Mouse (Mus musculus) forebrain, embryonic 14.5 days (tissue): ENCODE measurements around the gene Ass1. TPM values are rescaled to one million over a fixed set of nuclear protein-coding genes. Genes with fewer than 3 reads are reported as not detected.

Source experiments
- ATAC-seq: fragments of 200-750 bp; cut with Nextera tagmentation; 2 replicates; pipeline ENCODE4 v1.8.0; 2017; ENCODE audit warnings: mild to moderate bottlenecking, moderate library complexity
- DNase-seq: peaks from one replicate; pipeline ENCODE4 v3.0.0-alpha.2; 2015; ENCODE audit warnings: low spot score
- H3K27ac ChIP-seq: fragments of 300-500 bp; sonication (generic); 2 replicates; pipeline ENCODE4 v1.5.1; 2014; ENCODE audit warnings: low read depth, mild to moderate bottlenecking, control low read depth, low read length, moderate library complexity
- H3K27me3 ChIP-seq: fragments of 300-500 bp; sonication (generic); replicated peaks from 2 replicates; pipeline ENCODE4 v1.6.1; 2014; ENCODE audit warnings: low read length, control low read depth, mixed read lengths; ENCODE audit not compliant: control insufficient read depth, insufficient read depth
- H3K36me3 ChIP-seq: fragments of 300-500 bp; sonication (generic); 2 replicates; pipeline ENCODE4 v1.6.1; 2014; ENCODE audit warnings: low read length, control low read depth; ENCODE audit not compliant: control insufficient read depth, insufficient read depth
- H3K4me1 ChIP-seq: fragments of 300-500 bp; sonication (generic); 2 replicates; pipeline ENCODE4 v1.6.1; 2014; ENCODE audit warnings: antibody characterized with exemption, low read length, control low read depth; ENCODE audit not compliant: control insufficient read depth, insufficient read depth
- H3K4me2 ChIP-seq: fragments of 300-500 bp; sonication (generic); 2 replicates; pipeline ENCODE4 v1.6.1; 2014; ENCODE audit warnings: mild to moderate bottlenecking, control low read depth, low read length
- H3K4me3 ChIP-seq: fragments of 300-500 bp; sonication (generic); 2 replicates; pipeline ENCODE4 v1.5.1; 2014; ENCODE audit warnings: low read depth, low read length, control low read depth
- H3K9ac ChIP-seq: fragments of 300-500 bp; sonication (generic); 2 replicates; pipeline ENCODE4 v1.6.1; 2014; ENCODE audit warnings: mild to moderate bottlenecking, low read length, control low read depth, moderate library complexity
- H3K9me3 ChIP-seq: fragments of 300-500 bp; sonication (generic); replicated peaks from 2 replicates; pipeline ENCODE4 v1.6.1; 2016; ENCODE audit warnings: low read length, control low read depth, mixed read lengths; ENCODE audit not compliant: control insufficient read depth
- WGBS: fragments of 180-500 bp; shearing (Covaris S2); extraction: QIAGEN DNeasy Blood & Tissue Kit; methylation state at CpG from one replicate; pipeline ENCODE4 v1.1.7; 2014; 5-methylcytosine and 5-hydroxymethylcytosine counted together
- polyA plus RNA-seq: library from polyadenylated mRNA; unstranded; fragments of >200 nt; fragmentation: Nextera tagmentation; extraction: Ambion mirVana; gene quantifications from 2 replicates; pipeline ENCODE4 v1.2.1, GENCODE M21; 2014

Ass1 gene
- polyA plus RNA-seq = 6.3 and 6.9 TPM in 2 replicates

- WGBS = under 1% methylated on average over 48 of the region's 49 CpGs
- Histone ChIP-seq H3K9ac (peak within 1 kb of the TSS; percentile 52), H3K27me3 (peaks cover 36% of the 10 kb centered on the region), H3K4me3 (peak within 1 kb of the TSS; percentile 38), H3K27ac (no peak within 1 kb of the TSS), H3K9me3 (no peaks in the 10 kb centered on the region), H3K36me3 (no peaks in the 10 kb centered on the region), H3K4me1 (peaks cover 8% of the 10 kb centered on the region; the same call in 1 of the 2 replicates), H3K4me2 (peak within 1 kb of the TSS; percentile 80)
- ATAC-seq (peak; percentile 58), DNase-seq (peak; percentile 53)
These were observed at the start of gene Ass1 for GRCm38 (mm10) chr2:31469931-31470682. Gene Ass1 (plus strand): TSS chr2:31470207.

- ATAC-seq (no peak), DNase-seq (no peak)
- Histone ChIP-seq H3K4me2 (no peak overlapping the region), H3K9ac (no peak overlapping the region), H3K36me3 (no peaks in the 10 kb centered on the region), H3K27me3 (no peaks in the 10 kb centered on the region), H3K27ac (no peak overlapping the region), H3K4me3 (no peak overlapping the region), H3K4me1 (no peaks in the 10 kb centered on the region), H3K9me3 (no peaks in the 10 kb centered on the region)
- 78% methylated on average over 6 of the region's 6 CpGs for WGBS
These were observed 49.1 kb upstream of the Ass1 start for GRCm38 (mm10) chr2:31420914-31421313.

- Histone ChIP-seq H3K27me3 (no peaks in the 10 kb centered on the region), H3K4me1 (no peaks in the 10 kb centered on the region), H3K9me3 (no peaks in the 10 kb centered on the region), H3K36me3 (no peaks in the 10 kb centered on the region), H3K9ac (no peak overlapping the region), H3K27ac (no peak overlapping the region), H3K4me2 (no peak overlapping the region), H3K4me3 (no peak overlapping the region)
- ATAC-seq (no peak), DNase-seq (no peak)
- 64% methylated on average over 6 of the region's 6 CpGs for WGBS
These were observed 47.4 kb upstream of the Ass1 start for GRCm38 (mm10) chr2:31422576-31422975.

GRCm38 (mm10) chr2:31431477-31431876, 38.5 kb upstream of the Ass1 start:
- peak; percentile 56 for DNase-seq

GRCm38 (mm10) chr2:31434746-31435145, 35.3 kb upstream of the Ass1 start:
- no peak for DNase-seq
- no peaks in the 10 kb centered on the region for H3K9me3 ChIP-seq
- H3K4me1 ChIP-seq = no peaks in the 10 kb centered on the region
- H3K4me3 ChIP-seq = no peak overlapping the region
- no peaks in the 10 kb centered on the region for H3K27me3 ChIP-seq
- H3K36me3 ChIP-seq = no peaks in the 10 kb centered on the region
- no peak for ATAC-seq
- no peak overlapping the region for H3K4me2 ChIP-seq
- H3K9ac ChIP-seq = no peak overlapping the region
- H3K27ac ChIP-seq = no peak overlapping the region
- 78% methylated on average over 10 of the region's 10 CpGs for WGBS

More at GRCm38 (mm10) chr2:31431477-31431876, 38.5 kb upstream of the Ass1 start:
- H3K9ac ChIP-seq = no peak overlapping the region
- H3K4me1 ChIP-seq = no peaks in the 10 kb centered on the region
- no peaks in the 10 kb centered on the region for H3K9me3 ChIP-seq
- H3K4me3 ChIP-seq = no peak overlapping the region
- WGBS = 52% methylated on average over 5 of the region's 5 CpGs
- peak; percentile 67 for ATAC-seq
- no peak overlapping the region for H3K4me2 ChIP-seq
- H3K27ac ChIP-seq = no peak overlapping the region
- no peaks in the 10 kb centered on the region for H3K27me3 ChIP-seq
- H3K36me3 ChIP-seq = no peaks in the 10 kb centered on the region

- WGBS = 31% methylated on average over 6 of the region's 6 CpGs
- H3K4me1 ChIP-seq = no peaks in the 10 kb centered on the region
- DNase-seq = peak; percentile 51
- H3K36me3 ChIP-seq = no peaks in the 10 kb centered on the region
- H3K9ac ChIP-seq = no peak overlapping the region
- no peak overlapping the region for H3K27ac ChIP-seq
- no peak overlapping the region for H3K4me3 ChIP-seq
- H3K27me3 ChIP-seq = no peaks in the 10 kb centered on the region
- no peaks in the 10 kb centered on the region for H3K9me3 ChIP-seq
- no peak overlapping the region for H3K4me2 ChIP-seq
- no peak for ATAC-seq
These were observed 34.4 kb upstream of the Ass1 start for GRCm38 (mm10) chr2:31435567-31435966.

- Histone ChIP-seq H3K4me2 (no peak overlapping the region), H3K4me1 (no peaks in the 10 kb centered on the region), H3K4me3 (no peak overlapping the region), H3K9ac (no peak overlapping the region), H3K27me3 (no peaks in the 10 kb centered on the region), H3K9me3 (no peaks in the 10 kb centered on the region), H3K27ac (no peak overlapping the region), H3K36me3 (no peaks in the 10 kb centered on the region)
- 76% methylated on average over 14 of the region's 14 CpGs for WGBS
- ATAC-seq (no peak), DNase-seq (no peak)
These were observed 32.3 kb upstream of the Ass1 start for GRCm38 (mm10) chr2:31437480-31438245.

GRCm38 (mm10) chr2:31439576-31439975, 30.4 kb upstream of the Ass1 start:
- Histone ChIP-seq H3K4me2 (no peak overlapping the region), H3K9ac (no peak overlapping the region), H3K4me1 (no peaks in the 10 kb centered on the region), H3K27me3 (no peaks in the 10 kb centered on the region), H3K36me3 (no peaks in the 10 kb centered on the region), H3K27ac (no peak overlapping the region), H3K9me3 (no peaks in the 10 kb centered on the region), H3K4me3 (no peak overlapping the region)
- DNase-seq = no peak
- ATAC-seq = no peak
- 89% methylated on average over 6 of the region's 6 CpGs for WGBS
